Mouse (Mus musculus): ENCODE measurements around the gene Gm6525.
A peak's percentile ranks its signal among the peaks of the same experiment; 100 is the strongest.

Gm6525 gene

DNA sequence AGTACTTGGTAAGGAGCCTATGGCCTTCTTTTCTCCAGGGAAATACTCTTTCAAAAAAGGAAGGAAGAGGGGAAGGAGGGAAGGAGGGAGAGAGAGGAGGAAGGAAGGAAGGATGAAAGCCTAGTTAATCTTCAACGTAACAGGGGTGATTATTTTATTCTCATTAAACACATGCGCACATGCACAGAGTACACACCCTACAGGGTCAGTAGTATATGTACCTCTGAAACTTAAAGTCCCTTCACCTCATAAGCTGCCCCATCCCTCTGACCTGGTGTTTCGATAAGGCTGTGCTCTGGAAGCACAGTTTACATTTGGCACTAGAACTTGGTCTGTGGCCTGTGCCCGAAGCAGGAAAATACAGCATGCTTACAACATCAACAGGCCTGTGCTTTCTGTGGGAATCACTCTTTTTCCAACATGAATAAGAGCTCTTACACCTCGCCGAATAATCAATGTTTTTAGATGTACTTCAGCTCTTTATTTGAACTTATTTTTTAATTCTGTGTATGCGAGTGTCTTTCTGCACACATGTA, 37.5 kb downstream of the Gm6525 start:
- DNase-seq (ENCODE audit: low read depth), result no peak

DNA sequence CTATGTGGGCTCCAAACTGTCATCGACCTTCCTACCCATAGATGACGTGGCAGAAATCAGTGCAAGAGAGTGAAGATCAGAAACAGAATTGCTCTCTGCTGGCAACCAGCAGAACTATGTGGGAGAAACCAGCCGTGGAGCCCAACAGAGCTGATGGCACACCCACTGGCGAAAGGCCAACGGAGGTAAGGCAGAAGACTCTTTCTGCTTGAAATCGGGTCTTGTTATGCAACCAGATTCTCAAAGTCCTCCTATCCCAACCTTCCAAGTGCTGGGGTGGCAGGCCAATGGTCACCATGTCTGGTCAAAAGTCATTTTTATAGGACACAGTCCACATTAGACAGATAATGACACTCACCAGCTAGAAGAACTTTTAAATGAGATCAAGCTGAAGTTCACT, 40.6 kb downstream of the Gm6525 start:
- DNase-seq (ENCODE audit: low read depth), result no peak

DNA sequence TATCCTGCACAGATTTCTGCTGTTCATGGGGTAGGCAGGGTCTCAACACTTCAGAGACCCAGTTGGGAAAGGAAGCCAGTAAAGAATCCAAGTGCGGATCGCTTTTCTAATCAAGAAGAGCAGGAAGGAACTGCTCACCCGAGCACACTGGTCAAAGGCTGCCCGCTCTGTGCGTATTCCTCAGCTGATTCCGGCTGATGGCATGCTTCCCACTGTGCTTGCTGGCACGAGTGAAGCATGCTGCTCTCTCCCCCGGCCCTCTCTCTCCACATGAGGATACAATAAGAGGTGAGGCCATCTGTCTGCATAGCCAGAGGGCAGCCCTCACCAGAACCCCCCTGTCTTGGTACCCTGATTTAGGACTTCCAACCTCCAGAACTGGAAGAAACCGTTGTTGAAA, 41.3 kb downstream of the Gm6525 start:
- peak; percentile 41 for DNase-seq (ENCODE audit: low read depth)

DNA sequence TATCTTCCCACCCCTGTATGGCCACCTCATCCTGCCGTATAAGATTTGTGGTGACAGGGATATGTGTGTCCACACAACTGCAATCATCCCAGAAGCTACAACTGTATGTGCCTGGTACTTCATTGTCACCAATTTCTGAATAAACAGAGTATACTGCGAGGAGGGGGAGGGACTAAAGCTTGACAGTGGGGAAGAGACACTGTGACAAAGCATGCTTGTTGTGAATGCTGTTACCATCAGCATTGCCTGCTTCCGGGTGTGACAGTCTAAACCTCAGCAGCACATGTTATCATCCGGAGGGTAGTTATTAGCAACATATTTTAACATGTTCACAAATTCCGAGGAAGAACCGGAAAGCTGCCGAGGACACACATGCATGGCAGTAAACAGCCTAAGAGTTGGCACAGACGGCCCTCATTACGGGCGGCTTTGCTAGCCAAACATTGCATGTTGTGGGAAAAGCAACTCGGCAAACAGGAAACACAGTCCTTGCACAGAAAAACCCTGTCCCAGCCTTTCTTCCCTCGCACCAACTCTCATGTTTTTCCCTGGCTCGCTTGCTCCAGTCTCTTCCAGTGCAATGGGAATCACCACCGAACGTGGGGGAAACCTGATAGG, 41.9 kb downstream of the Gm6525 start:
- DNase-seq (ENCODE audit: low read depth), result no peak

DNA sequence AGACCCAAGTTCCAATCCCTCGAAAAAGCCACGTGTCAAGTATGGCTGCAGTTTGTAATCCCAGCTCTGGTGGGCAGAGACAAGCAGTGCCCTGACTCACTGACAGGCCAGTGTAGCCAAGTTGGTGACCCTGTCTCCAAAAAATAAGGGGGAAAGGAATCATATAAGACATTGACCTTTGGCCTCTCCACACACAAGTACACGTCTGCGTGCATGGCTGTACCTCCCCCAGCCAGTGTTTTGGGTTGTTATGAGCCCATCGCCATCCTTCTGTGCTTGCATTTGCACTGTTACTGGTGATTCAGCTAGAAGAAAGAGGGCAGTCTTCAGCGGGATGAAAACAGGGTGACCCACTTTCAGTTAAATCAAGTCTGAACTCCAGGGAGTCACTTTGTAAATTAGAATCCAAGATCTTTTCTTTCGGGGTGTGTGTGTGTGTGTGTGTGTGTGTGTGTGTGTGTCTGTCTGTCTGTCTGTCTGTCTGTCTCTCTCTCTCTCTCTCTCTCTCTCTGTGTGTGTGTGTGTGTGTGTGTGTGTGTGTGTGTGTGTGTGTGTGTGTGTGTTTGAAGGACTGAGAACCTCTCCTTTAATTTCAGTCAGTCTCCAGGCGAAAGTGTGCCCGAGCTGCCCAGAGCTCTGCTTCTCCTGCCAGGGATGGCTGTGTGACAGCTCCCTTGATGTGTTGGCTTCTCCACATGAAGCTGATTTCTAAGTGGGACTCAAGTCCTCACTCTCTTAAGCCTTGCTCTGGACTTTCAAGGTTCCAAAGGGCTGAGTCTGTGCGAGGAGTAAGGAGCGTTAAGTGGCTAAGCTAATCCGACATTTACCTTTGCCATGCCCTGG, 43.4 kb downstream of the Gm6525 start:
- DNase-seq (ENCODE audit: low read depth), result no peak

DNA sequence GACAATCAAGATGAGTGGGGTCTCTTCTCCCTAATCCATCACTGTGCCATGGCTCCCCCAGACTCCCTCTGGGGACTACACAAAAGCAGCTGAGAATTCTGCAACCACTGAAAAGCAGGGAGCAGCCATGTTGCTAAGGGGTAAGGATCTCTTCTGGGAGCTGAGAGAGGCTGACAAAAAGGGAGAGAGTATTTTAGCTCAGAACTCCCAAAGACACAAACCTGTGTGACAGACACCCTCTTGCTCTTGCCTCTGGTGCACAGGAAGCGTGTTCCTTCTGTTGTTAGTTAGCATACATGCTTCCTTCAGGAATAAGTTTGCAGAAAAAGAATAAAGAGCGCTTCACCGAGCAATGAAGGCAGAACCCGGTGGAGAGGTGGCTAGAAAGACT, 44.1 kb downstream of the Gm6525 start:
- no peak for DNase-seq (ENCODE audit: low read depth)

DNA sequence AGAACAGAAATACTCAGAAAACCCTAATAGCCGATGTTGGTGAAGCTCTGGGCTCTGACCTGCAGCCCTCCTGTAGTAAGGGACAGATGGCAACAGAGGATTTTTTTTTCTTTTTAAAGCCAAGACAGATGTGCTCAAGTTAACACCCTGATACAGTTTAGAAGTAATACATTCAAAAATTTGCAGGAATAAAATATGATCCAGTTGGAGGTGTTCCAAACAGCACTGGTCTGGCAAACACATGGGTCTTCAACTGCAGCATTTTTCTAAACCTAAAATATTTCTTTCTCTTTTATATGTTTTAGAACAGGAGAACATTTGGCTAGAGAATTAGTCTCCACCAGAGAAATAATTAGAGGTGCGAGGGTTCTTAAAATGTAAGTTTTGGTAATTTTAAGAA, 44.6 kb downstream of the Gm6525 start:
- DNase-seq (ENCODE audit: low read depth), result peak; percentile 63

DNA sequence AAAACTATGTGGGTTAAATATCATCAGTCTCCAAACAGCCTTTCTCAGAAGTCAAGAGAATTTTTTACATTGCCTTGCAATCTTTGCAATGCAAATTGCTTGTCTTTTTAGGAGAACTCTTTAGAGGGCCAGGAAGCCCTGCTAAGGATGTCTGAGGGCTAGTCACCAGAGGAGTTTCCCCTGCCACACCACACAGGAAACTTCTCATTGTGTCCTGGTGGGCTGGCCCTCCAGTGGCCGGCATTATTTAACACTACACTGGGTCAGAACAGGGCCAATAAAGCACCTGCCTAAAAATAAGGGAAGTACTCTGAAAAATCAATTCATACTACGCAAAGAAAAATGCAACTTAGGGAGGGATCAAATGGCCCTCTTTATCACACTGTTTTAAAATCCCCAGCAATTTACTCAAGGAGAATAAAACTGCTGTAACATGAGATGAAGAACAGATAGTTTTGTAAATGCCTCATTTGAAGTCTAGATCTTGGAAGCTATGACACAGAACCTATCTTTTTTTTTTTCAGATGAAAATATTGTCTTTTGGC, 45.3 kb downstream of the Gm6525 start:
- DNase-seq (ENCODE audit: low read depth), result peak; percentile 34

DNA sequence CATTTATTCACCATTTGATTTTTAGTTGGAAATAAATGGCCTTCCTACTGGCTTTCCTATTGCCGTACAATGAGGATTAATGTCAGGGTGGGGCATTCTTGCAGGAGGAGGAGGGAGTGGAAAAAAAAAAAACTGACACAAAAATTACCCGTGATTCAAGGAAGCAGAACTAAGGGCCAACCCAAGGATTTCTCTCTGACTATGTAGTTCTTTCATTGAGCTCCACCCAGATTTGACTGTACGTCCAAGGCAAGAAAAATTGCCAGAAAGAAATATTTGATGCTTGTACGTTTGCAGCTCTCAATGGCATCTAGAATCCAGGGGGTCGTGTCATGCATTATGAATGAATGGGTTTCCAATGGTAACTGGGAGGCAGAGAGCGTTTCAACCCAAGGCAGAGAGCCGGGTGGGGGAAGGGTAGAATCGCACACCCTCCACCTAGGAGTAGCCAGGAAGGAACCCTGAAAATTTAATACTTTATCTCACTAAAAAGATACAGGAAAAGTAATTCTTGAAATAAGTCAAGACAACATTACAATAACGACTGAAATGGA, 45.9 kb downstream of the Gm6525 start:
- peak; percentile 66 for DNase-seq (ENCODE audit: low read depth)

DNA sequence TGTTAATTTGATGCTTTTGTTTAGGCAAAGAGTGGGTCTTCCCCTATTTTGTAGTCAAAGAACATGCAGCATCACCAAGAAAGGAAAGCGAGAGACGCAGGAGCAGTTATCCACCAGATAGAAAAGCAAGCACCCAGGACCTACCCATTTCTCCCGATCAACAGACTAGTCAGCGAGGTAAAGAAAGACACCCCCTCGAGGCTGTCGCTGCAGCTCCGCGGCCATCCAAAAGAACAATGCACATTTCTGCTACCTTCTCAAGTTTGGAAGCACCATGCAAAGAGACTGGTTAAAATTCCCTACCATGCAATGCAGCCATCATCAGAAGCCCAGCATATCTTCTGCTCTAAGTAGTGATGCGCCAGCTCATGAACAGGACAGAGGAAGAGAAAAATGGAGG, 46.4 kb downstream of the Gm6525 start:
- peak; percentile 44 for DNase-seq (ENCODE audit: low read depth)

DNA sequence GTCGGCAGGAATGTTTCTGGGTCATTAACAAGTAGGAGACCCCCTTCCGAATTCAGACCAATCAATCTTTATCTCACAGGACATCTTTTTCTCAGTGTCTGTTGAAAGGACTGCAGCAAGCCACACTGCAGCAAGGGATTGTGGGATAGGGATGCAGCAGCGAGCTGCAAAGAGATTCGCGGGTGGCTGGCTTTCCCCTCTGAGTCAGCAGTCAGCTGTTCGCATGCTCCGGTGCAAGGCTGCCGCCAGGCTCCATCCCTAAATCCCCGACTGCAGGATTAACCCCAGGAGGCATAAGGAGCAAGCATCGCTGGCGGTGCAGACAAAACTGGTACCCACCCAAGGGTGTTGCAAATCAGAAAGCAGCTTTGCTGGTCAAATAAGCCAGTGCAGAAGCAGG, 46.8 kb downstream of the Gm6525 start:
- peak; percentile 82 for DNase-seq (ENCODE audit: low read depth)

All from NIH3T3 (cell line).